Mouse (Mus musculus) adrenal gland, postnatal 36 days (tissue): ENCODE data around the gene Odf3b. TPM values are rescaled to one million over a fixed set of nuclear protein-coding genes. Genes with fewer than 3 reads are reported as not detected.

ENCODE experiments used
- DNase-seq, 2 experiments: peaks; one replicate each; pipeline ENCODE4 v3.0.0; 2021; ENCODE audit warnings: mixed read lengths in 1 of 2
- long read RNA-seq, 2 experiments: library from polyadenylated mRNA; stranded (forward); transcript quantifications; one replicate each; pipeline ENCODE4 v2.0.0; 2021; ENCODE audit warnings: borderline sequencing depth in 2 of 2
- total RNA-seq, 2 experiments: library from RNA; stranded (reverse); gene quantifications; 2 replicates each; pipeline ENCODE4 v1.2.3; 2021

Odf3b gene
- not detected for total RNA-seq
- long read RNA-seq, experiment 1, partial matches to known transcripts: 0 of 1 reads
- long read RNA-seq, experiment 1, other reads (novel, unspliced or antisense): 0 of 1 reads
- long read RNA-seq, experiment 2: 0 reads

DNA sequence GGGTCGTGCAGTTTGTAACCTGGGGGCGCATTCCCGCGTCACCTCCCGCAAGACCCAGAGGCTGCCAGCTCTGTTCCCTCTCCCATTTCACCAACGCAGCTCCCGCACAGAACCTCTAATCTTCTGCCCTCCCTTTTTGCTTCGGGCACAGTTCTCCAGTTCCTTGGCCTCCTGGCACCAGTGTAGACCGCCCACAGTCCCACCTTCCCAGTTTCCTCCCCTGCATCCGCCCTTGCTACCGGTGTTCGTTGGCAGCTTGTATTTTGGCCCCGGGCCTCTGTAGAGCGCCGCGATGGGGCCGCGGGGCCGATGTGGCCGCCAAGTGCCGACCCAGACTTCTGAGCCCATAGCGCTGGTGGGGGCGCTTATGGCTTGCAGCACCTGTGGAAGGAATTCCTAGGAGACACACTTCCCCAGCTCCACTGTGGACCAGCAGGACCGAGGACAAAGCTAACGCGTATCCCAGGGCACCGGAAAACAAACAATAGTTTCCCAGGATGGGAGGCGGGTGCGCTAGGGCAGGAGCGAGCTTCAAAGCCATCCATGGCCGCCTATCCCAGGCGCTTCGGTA is at the start of gene Odf3b:
TSS of gene Odf3b (minus strand) at position 452 of the 571 bp plus-strand sequence.
- peak; percentile 34 to 38 for DNase-seq

DNA sequence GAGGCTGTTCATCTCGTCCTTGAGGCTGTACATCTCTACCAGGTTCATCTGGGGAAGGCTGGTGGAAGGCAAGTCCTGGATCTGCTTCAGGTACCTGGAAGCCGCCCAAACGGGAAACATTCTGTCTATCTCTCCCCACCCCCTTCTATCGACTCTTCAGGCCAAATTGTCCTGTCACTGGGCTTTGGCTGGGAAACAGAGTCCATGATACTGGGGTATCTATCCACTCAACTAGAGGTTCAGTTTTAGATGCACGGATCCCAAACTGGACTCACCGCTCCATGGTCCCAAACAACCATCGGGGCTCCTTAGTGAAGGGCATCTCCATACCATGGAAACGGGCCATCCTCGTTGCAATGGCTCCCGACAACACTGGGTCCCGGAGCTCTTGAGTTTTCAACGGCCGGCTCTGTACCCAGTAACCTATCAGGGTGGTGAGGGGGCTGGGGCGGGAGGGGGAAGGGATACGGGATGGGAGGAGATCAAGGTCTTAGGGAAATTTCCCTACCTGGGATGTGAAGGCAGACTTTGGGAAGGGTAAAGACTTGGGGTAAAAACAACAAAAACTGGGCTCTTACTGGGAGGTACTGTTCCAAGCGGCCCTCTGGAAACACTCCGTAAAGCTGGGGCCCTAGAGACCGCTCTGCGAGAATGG is 49.2 kb upstream of the Odf3b start:
- no peak for DNase-seq

DNA sequence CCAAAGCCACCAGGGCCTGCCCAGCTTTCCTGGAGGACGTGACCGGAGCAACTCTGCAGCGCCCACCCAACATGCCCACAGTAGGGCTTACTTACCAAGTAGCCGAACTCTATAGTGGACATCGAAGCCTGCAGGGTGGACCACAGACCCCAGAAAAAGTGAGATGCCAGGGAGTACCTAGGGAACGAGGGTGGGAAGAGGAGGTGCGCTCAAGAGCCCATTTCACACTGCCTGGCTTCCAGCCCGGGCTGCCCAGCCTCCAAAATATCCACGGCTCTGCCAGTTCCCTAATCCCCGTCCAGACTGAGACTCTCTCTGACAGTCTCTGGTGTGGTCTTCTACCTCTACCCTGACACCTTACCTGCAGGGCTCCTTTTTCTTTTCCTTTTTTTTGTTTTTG is 47.6 kb upstream of the Odf3b start:
- no peak for DNase-seq

DNA sequence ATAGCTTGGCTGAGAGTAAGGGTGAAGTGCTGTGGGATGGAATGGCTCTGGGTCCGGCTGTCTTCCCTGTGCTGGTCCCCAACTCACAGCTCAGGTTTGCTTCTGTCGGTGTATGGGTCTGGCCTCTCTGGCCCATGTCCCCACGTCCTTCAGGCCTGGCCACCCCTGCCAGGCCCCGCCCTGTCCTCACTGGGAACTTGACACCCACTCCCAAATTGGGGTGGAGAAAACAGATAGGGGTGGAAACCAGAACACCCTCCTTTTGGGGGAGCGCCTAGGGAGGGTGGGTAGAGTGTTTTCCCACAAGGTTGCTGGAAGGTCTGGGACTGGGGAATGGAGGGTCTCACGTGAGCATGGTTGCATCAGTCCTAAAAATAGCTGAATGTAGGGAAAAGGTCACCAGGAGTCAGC is 46.6 kb upstream of the Odf3b start, which contains the start of gene Cpt1b:
TSS of gene Cpt1b (minus strand) at position 153 of the 411 bp plus-strand sequence.
- DNase-seq: peak in 1 of 2 experiments; percentile 48

DNA sequence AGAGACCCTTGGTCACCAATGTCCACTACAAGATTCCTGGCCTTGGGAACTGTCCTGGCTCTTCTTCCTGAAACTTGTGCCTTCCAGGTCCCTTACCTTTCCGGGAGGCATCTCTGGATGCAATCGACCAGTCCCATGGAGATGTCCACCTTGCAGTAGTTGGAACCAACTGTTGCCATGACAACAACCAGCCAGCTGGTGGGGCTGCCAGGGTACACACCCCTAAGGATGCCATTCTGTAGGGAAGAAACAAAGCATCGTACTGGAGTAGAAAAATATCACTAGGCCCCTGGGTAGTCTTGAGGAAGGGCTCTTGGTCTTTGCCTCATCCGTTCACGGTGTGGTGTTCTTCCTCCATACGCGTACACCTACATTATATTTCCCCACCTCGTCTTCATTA is 45.5 kb upstream of the Odf3b start:
- no peak for DNase-seq

DNA sequence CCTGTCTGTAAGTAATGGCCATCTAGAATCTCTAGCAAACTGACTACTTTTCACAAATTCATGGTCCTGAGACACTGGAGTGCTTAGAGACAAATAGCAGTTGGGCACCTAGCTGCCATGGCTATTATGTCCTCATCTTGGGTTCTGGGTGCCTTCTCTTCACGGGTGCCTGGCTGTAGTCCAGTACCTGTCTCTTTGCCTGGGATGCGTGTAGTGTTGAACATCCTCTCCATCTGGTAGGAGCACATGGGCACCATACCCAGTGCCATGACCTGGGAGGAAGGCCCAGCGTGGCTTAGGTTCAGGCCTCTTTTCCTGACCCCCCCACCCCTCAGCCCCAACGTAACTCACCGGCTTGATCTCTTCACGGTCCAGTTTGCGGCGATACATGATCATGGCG is 42.9 kb upstream of the Odf3b start:
- no peak for DNase-seq

DNA sequence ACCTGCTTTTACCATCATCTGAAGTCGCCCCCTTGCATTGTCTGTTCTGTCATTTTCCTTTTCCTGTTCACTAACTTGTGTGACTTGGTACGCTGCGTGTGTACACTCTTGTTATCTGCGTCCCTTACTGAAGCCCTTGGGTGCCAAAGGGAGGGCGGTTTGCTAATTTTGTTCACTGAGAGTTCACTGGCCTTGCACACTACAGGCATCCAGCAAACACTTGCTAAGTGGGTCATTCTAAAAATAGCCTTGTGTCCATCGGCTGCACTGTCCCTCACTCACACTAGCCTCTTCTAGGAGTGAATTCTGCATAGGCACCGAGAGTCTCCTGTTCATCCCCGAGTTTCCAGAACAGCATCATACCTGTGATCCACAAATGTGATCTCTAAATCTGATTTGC is 36.2 kb upstream of the Odf3b start:
- no peak for DNase-seq

DNA sequence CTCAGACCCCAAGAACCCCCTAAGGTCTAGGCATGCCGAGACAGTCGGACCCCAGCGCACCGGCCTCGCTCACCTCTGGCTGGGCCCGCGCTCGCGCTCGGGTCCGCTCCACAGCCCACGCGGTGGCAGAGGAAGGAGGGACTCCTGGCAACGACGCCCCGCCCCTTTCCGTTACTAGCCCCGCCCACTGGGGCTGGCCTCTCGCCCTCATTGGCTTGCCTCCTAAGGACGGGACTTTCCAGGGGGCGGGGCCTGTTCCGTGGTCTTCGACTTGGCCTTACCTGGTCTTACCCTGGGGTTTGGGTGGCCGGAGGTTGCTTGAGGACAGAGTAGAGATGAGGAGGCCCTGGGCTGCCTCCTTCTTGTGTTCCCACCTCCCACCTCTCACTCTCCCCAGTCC is 31.0 kb upstream of the Odf3b start, which contains the start of gene Syce3:
TSS of gene Syce3 (minus strand) at position 386 of the 400 bp plus-strand sequence.
- no peak for DNase-seq

DNA sequence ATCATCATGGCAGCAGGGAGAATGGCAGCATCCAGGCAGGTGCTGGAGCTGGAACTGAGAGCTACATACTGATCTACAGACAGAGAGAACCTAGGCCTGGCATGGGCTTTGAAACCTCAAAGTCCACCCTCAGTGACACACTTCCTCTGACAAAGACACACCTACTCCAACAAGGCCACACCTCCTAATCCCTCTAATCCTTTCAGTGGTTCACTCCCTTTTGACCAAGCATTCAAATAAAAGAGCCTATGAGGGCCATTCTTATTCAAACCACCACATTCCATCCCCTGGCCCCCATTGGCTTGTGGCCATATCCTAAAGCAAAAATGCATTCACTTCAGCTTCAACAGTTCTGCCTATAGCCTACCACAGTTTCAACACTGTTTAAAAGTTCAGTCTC is 27.6 kb upstream of the Odf3b start:
- no peak for DNase-seq

DNA sequence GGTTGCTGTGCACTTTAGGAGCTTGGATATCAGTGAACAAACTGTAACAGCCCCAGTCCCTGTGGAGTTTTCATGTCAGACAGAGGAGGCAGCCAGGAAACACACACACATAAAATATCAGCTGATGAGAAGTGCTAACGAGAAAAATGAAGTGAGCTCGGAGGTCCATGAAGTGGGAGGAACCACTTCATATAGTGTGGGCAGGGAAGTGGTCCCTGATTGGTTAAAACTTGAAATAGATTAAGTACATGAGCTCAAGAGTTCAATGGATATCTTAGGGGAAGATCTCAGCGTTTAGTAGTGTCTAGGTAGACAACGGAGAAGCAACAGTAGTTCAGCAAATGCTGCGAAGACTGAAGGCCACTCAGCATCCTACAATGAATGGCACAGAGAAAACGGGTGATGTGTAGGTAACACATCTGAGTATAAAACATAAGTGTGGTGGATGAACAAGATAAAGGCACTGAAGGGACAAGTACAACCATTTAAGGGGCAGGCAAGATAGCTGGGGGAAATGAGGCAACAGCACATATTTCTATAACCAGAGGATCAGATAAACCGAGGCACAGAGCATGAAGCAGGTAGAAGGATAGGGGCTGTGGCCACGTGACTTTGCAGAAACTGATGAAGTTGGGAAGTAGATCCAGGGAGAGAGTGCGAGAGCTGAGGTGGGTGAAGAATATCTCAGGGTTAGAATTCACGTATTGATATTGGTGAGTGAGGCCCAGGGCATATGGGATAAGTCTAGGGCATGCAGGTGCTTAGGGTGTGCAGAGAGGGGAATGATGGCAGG is 25.9 kb upstream of the Odf3b start:
- no peak for DNase-seq

DNA sequence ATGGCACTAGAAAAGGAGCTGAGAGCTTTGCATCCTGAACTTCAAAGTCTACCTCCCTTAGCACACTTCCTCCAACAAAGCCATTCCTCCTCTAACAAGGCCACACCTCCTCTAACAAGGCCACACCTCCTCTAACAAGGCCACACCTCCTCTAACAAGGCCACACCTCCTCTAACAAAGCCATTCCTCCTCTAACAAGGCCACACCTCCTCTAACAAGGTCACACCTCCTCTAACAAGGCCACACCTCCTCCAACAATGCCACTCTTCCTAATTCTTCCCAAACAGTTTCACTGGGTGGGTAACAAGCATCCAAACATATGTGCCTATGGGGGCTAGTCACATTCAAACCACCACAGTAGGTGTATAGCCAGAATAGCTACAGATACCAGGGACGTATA is 23.4 kb upstream of the Odf3b start:
- DNase-seq: no peak

DNA sequence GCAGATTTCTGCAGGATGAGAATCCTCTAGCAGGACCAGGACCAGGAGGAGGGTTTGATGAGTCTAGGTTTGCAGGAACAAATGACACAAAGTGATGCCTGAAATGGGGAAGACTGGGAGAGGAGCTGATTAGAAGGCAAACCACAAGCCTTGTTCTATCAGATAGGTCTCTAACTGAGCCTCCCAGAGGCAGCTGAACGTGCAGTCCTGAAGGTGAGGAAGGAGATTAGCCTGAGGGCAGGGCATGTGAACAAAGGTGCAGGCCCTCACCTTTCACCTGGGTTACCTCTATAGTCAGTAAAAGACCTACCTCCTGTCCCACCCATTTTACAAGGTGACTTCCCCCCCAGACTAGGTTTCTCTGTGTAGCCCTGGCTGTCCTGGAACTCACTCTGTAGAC is 20.6 kb upstream of the Odf3b start:
- no peak for DNase-seq

DNA sequence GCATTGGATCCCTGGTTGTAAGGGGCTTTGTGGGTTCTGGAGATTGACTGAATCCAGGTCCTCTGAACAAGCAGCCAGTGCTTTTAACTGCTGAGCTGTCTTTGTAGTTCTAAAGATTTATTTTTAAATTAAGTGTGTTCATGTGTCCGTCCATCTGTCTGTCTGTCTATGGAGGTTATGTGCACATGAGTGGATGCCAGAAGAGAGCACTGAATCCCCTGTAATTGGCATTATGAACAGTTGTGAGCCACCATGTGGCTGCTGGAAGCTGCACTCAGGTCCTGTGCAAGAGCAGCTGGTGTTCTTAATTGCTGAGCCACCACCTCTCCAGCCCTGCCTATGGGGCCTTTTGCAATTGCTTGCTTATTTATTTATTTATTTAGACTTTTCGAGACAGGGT is 19.1 kb upstream of the Odf3b start:
- DNase-seq: no peak

DNA sequence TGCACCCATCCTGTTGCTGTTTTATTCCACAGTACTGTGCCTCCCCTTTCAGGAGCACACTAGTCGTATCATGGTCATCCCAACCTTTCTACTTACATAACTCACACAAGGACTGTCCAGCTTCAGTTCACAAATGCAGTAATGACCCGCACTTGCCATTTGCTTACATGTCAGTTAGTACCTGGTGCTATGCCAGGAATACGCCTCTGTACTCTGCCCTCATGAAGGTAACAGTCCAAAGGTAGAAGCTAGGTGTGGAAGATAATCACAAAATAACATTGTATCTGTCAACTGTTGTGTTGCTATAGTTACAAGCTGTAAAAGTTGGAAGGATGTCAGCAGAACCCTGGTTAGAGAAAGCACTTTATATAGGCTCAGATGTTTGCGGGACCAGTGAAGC is 17.8 kb upstream of the Odf3b start:
- DNase-seq: no peak

DNA sequence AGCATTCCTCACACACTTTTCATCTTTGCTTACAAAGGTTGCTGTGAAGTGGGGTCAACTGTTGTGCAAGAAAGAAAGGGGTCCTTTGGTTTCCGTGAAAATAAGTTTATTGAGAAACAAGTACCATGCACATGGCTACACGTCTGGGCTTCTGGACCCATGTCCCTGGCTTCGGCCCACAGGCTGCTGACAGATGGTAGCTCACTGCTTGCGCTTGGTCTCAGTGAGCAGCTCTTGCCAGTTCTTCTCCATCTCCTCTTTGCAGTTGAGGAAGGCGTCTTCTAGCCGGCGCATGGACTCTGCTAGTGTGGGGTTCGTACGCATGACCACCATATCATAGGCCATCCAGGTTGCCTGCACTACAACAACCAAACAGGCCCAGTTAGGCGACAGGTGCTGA is 11.0 kb upstream of the Odf3b start:
- no peak for DNase-seq

DNA sequence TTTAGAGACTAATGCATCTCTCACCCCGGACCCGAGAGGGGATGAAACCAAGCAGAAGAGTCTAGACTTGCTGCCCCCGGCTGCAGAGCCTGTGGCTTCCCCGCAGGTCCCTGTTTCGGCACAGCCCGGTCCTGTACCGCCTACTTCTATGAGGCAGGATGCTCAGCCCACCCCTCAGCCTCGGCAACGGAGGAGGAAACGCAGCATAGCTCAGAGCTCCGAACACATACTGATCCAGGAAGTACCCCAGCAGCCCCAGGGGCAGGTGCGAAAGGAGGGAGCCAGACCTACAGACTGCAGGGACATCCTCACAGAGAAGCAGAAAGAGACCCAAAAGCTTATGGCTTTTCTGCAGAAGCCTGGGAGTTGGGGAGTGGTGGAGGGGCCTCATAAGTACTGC is 8.0 kb upstream of the Odf3b start:
- DNase-seq: no peak

DNA sequence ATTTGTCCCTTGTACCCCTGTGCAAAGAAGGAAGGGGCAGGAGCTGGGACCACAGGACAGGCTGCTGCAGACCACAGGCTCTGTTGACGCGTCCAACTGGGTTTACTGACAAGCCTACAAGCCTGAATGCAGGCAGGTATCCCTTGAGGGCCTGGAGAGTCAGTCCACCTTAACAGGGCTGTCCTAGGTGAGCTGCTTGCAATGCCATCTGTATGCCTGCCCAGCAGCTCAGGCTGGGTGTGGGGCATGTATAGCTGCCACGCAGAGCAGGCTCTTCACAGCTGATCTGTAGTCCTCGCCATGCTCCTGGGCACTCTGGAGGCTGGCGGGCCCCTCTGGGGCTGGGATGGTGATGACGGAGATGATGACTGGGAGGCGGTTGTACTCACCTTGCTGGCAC is 5.5 kb upstream of the Odf3b start, which contains the start of gene Klhdc7b:
TSS of gene Klhdc7b (plus strand) at position 301 of the 400 bp plus-strand sequence.
- no peak for DNase-seq

DNA sequence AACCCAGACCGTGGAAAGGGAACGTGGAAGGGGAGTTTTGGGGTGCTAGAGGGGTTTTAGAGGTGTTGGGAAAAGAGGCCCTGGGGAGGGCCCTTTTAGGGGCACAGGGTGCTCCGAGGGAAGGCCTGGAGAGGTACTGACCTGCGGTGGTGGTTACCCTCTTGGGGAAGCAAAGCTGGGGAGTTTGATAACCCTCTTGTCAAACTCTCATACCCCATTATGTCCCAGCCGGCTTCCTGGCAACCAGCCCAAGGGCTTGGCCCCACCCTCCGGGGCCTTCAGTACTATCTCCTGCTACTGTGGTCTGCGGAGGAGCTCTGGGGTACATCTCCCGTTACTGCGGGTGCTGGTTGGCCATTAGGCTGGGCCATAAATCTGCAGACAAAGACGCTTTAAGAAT is 347 bp upstream of the Odf3b start:
- DNase-seq: peak in 1 of 2 experiments; percentile 35

DNA sequence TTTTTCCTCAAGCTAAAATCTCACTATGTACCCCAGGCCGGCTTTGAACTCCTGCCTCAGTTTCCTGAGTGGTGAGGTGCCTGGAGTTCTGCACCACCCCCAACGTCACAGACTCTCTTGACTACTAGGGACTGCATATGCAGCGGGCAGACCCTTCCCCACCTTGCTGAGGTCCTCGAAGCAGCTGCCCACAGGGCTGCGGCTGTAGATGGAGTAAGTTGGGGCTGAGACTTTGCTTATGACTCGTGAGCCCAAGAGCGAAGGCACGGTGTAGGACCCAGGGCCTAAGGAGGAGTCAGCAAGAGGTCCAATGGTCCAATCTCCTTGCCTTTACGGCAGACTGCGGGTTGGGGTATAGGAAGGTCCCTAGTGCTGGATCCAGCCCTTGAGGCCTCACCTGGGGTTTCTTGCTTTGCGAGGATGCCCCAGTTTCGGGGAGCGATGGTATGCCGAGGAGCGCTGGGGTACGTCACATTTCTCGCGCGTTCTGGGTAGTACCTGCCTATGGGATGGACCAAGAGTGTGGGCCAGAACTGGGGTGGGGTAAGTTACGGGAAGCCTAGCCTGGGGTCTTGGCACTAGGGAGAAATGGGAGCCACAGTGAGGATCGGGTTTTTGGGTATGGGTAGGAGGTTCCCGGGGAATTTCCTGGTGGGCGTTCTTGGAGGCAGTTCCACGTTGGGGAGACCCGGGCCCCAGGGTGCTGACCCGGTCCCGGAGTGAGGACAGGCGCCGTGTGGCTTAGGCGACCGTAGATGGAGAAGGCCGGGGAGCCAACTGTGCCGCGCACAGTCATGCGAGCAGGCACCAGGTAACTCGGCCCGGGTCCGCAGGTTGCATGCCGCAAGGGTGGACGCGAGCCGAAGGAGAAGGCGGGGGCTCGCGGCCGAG is 899 bp downstream of the Odf3b start:
- DNase-seq: no peak

DNA sequence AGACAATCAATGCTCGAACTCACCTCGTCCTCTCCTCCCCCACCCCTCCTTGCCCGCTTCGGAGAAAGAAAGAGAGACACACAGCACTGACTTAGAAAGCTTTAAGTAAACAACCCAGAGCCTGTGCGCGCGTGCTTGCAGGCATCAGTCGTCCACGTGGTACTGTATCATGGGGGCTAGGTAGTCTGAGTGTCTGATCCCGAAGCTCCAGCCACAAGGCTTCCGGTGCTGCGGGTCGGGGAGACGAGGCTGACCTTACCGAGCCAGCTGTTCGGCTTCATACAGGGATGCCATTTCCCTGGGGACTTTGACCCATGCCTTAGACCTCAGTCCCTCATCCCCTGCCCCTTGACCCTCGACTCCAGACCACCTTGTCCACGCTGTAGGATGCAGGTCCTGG is 1.7 kb downstream of the Odf3b start:
- no peak for DNase-seq

DNA sequence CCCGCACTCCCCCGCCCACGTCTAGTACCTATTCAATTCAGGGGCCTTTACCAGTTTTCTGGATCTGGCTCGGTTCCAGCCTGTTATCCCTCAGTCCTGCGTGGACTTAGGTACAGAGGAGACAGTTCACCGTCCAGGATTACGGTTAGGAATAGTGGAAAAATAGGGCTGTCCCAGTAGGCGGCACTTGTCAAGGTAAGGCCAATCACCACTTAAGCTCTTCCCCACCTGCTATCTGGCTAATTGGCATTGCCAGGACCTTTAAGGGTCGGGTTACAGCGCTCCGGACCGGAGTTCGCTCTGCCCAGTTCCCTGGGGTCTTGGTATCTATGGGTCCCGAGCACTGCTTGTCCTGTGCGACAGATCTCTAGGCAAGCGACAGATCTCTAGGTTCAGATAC is 2.1 kb downstream of the Odf3b start, which contains the start of gene Tymp:
TSS of gene Tymp (minus strand) at position 83 of the 400 bp plus-strand sequence.
- DNase-seq: no peak

DNA sequence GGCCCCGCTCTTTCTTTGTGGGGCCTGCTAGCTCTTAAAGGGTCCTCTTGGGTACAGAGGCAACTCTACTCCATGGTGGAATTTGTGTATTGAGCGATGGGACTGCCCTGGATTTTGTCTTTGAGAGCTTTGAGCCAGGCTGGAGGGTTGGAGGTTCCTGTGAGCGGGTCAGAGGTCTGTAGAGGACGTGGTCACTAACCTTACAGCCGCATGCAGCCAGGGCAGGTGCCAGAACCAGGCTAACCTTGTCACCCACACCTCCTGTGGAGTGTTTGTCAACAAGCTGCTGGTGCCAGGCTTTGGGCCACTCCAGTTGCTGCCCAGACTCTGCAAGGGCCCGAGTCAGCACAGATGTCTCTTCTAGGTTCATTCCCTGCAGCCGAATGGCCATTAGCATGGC is 3.0 kb downstream of the Odf3b start:
- no peak for DNase-seq
